Mouse (Mus musculus) bone marrow, adult 2 months (tissue): ENCODE data around the gene Tmprss3.

Source experiments
- CTCF ChIP-seq: fragments of 200-500 bp; IDR thresholded peaks from 2 replicates; pipeline ENCODE4 v1.5.1; 2011; ENCODE audit warnings: low read length, control low read depth; ENCODE audit not compliant: control insufficient read depth, insufficient read depth
- POLR2A ChIP-seq: fragments of 200-500 bp; IDR thresholded peaks from 2 replicates; pipeline ENCODE4 v1.6.1; 2011; ENCODE audit warnings: low read depth, mild to moderate bottlenecking, control low read depth, low read length, borderline replicate concordance; ENCODE audit not compliant: control insufficient read depth

- no peak for TF ChIP-seq CTCF
- no peak for TF ChIP-seq POLR2A
Measured at GRCm38 (mm10) chr17:31183180-31183974, 15.4 kb downstream of the Tmprss3 start.
